Mouse (Mus musculus): ENCODE data around the gene Tsc22d2. TPM values are rescaled to one million over a fixed set of nuclear protein-coding genes. Genes with fewer than 3 reads are reported as not detected.

Gene Tsc22d2
- total and polyA plus RNA-seq, 3 experiments, result 8.3 to 26.8 (median 22.9) TPM

GRCm38 (mm10) chr3:58374281-58374680, 40.2 kb upstream of the Tsc22d2 start:
- Histone ChIP-seq H3K4me3 (no peak overlapping the region), H3K9ac (ENCODE audit: low read depth, low read length) (no peak overlapping the region), H3K36me3 (ENCODE audit: control insufficient read depth, insufficient read depth, low read length) (no peaks in the 10 kb centered on the region), H3K79me2 (replicated peaks; ENCODE audit: control insufficient read depth, insufficient read depth, low read length) (no peaks in the 10 kb centered on the region), H3K4me1 (ENCODE audit: control insufficient read depth, insufficient read depth, low read length) (peaks cover 10% of the 10 kb centered on the region), H3K27me3 (ENCODE audit: control insufficient read depth, insufficient read depth, low read length) (no peaks in the 10 kb centered on the region), H3K27ac (no peak overlapping the region)
- WGBS, result 94% methylated on average over 5 of the region's 5 CpGs
- no peak for DNase-seq
- TF ChIP-seq EP300 (IDR thresholded peaks at IDR 0.05; ENCODE audit: insufficient read depth, low read depth, low read length), result no peak
- no peak for TF ChIP-seq POLR2A (IDR thresholded peaks at IDR 0.05; ENCODE audit: insufficient read depth, low read depth, low read length)
- intact Hi-C loops (cut with DNase I), result loop anchor here (5.0 kb wide), 2 partner anchors 42 to 212 kb away; no protein-coding TSS in a partner anchor

- no peak overlapping the region for H3K9ac ChIP-seq (ENCODE audit: low read depth, low read length)
- no peak overlapping the region for H3K4me3 ChIP-seq
- DNase-seq, result no peak
- H3K4me1 ChIP-seq (ENCODE audit: control insufficient read depth, insufficient read depth, low read length), result peaks cover 6% of the 10 kb centered on the region
- TF ChIP-seq POLR2A (IDR thresholded peaks at IDR 0.05; ENCODE audit: insufficient read depth, low read depth, low read length), result no peak
- no peak for TF ChIP-seq EP300 (IDR thresholded peaks at IDR 0.05; ENCODE audit: insufficient read depth, low read depth, low read length)
- no peak for TF ChIP-seq CTCF (IDR thresholded peaks at IDR 0.05)
- no peaks in the 10 kb centered on the region for H3K36me3 ChIP-seq (ENCODE audit: control insufficient read depth, insufficient read depth, low read length)
- no peaks in the 10 kb centered on the region for H3K27me3 ChIP-seq (ENCODE audit: control insufficient read depth, insufficient read depth, low read length)
- intact Hi-C loops (cut with DNase I), result no loop called here
- no peak overlapping the region for H3K27ac ChIP-seq
- H3K79me2 ChIP-seq (replicated peaks; ENCODE audit: control insufficient read depth, insufficient read depth, low read length), result no peaks in the 10 kb centered on the region
- 52% methylated on average over 3 of the region's 3 CpGs for WGBS
Observed at GRCm38 (mm10) chr3:58376713-58377112, 37.8 kb upstream of the Tsc22d2 start.

GRCm38 (mm10) chr3:58377589-58378134, 36.9 kb upstream of the Tsc22d2 start:
- Histone ChIP-seq H3K27me3 (ENCODE audit: control insufficient read depth, insufficient read depth, low read length) (no peaks in the 10 kb centered on the region), H3K4me1 (ENCODE audit: control insufficient read depth, insufficient read depth, low read length) (peaks cover 3% of the 10 kb centered on the region; the same call in 1 of the 2 replicates), H3K36me3 (ENCODE audit: control insufficient read depth, insufficient read depth, low read length) (no peaks in the 10 kb centered on the region), H3K79me2 (replicated peaks; ENCODE audit: control insufficient read depth, insufficient read depth, low read length) (no peaks in the 10 kb centered on the region), H3K9ac (ENCODE audit: low read depth, low read length) (no peak overlapping the region), H3K4me3 (no peak overlapping the region), H3K27ac (no peak overlapping the region)
- 52% methylated on average over 5 of the region's 5 CpGs for WGBS
- TF ChIP-seq POLR2A (IDR thresholded peaks at IDR 0.05; ENCODE audit: insufficient read depth, low read depth, low read length) (no peak), EP300 (IDR thresholded peaks at IDR 0.05; ENCODE audit: insufficient read depth, low read depth, low read length) (no peak), CTCF (IDR thresholded peaks at IDR 0.05) (no peak)
- no peak for DNase-seq
- intact Hi-C loops (cut with DNase I), result no loop called here

- WGBS, result 97% methylated on average over 1 of the region's 1 CpGs
Observed at GRCm38 (mm10) chr3:58382676-58383075, 31.8 kb upstream of the Tsc22d2 start.

GRCm38 (mm10) chr3:58385060-58385459, 29.5 kb upstream of the Tsc22d2 start:
- Histone ChIP-seq H3K27me3 (ENCODE audit: control insufficient read depth, insufficient read depth, low read length) (no peaks in the 10 kb centered on the region), H3K4me3 (no peak overlapping the region), H3K9ac (ENCODE audit: low read depth, low read length) (no peak overlapping the region), H3K4me1 (ENCODE audit: control insufficient read depth, insufficient read depth, low read length) (no peaks in the 10 kb centered on the region), H3K36me3 (ENCODE audit: control insufficient read depth, insufficient read depth, low read length) (no peaks in the 10 kb centered on the region), H3K79me2 (replicated peaks; ENCODE audit: control insufficient read depth, insufficient read depth, low read length) (no peaks in the 10 kb centered on the region), H3K27ac (no peak overlapping the region)
- 43% methylated on average over 1 of the region's 1 CpGs for WGBS
- DNase-seq, result no peak
- intact Hi-C loops (cut with DNase I), result no loop called here
- TF ChIP-seq EP300 (IDR thresholded peaks at IDR 0.05; ENCODE audit: insufficient read depth, low read depth, low read length), result no peak
- no peak for TF ChIP-seq POLR2A (IDR thresholded peaks at IDR 0.05; ENCODE audit: insufficient read depth, low read depth, low read length)
- no peak for TF ChIP-seq CTCF (IDR thresholded peaks at IDR 0.05)

More at GRCm38 (mm10) chr3:58382676-58383075, 31.8 kb upstream of the Tsc22d2 start:
- Histone ChIP-seq H3K4me3 (no peak overlapping the region), H3K4me1 (ENCODE audit: control insufficient read depth, insufficient read depth, low read length) (no peaks in the 10 kb centered on the region), H3K27ac (no peak overlapping the region), H3K27me3 (ENCODE audit: control insufficient read depth, insufficient read depth, low read length) (no peaks in the 10 kb centered on the region), H3K9ac (ENCODE audit: low read depth, low read length) (no peak overlapping the region), H3K36me3 (ENCODE audit: control insufficient read depth, insufficient read depth, low read length) (no peaks in the 10 kb centered on the region), H3K79me2 (replicated peaks; ENCODE audit: control insufficient read depth, insufficient read depth, low read length) (no peaks in the 10 kb centered on the region)
- DNase-seq, result no peak
- intact Hi-C loops (cut with DNase I), result no loop called here
- TF ChIP-seq EP300 (IDR thresholded peaks at IDR 0.05; ENCODE audit: insufficient read depth, low read depth, low read length), result no peak
- no peak for TF ChIP-seq POLR2A (IDR thresholded peaks at IDR 0.05; ENCODE audit: insufficient read depth, low read depth, low read length)
- TF ChIP-seq CTCF (IDR thresholded peaks at IDR 0.05), result no peak

- Histone ChIP-seq H3K27me3 (ENCODE audit: control insufficient read depth, insufficient read depth, low read length) (no peaks in the 10 kb centered on the region), H3K4me1 (ENCODE audit: control insufficient read depth, insufficient read depth, low read length) (no peaks in the 10 kb centered on the region; the same call in 1 of the 2 replicates), H3K36me3 (ENCODE audit: control insufficient read depth, insufficient read depth, low read length) (no peaks in the 10 kb centered on the region; the same call in 1 of the 2 replicates), H3K9ac (ENCODE audit: low read depth, low read length) (no peak overlapping the region), H3K79me2 (replicated peaks; ENCODE audit: control insufficient read depth, insufficient read depth, low read length) (no peaks in the 10 kb centered on the region), H3K27ac (no peak overlapping the region), H3K4me3 (no peak overlapping the region)
- TF ChIP-seq CTCF (IDR thresholded peaks at IDR 0.05) (no peak), POLR2A (IDR thresholded peaks at IDR 0.05; ENCODE audit: insufficient read depth, low read depth, low read length) (no peak)
- intact Hi-C loops (cut with DNase I), result no loop called here
- 81% methylated on average over 4 of the region's 4 CpGs for WGBS
- no peak for DNase-seq
Observed at GRCm38 (mm10) chr3:58388731-58389130, 25.8 kb upstream of the Tsc22d2 start.
